Mouse (Mus musculus) large intestine, adult 2 months (tissue): ENCODE data around the gene Olfr1465. TPM values are rescaled to one million over a fixed set of nuclear protein-coding genes. Genes with fewer than 3 reads are reported as not detected.

Source experiments
- DNase-seq: peaks from one replicate; pipeline ENCODE4 v3.0.0-alpha.2; 2012; ENCODE audit warnings: low read depth, low spot score
- WGBS: fragments of 180-500 bp; shearing (Covaris S2); methylation state at CpG from one replicate; pipeline ENCODE4 v1.1.7; 2018; 5-methylcytosine and 5-hydroxymethylcytosine counted together
- polyA plus RNA-seq: library from polyadenylated mRNA; depleted of rRNA; stranded (reverse); fragments of >200 nt; gene quantifications from 2 replicates; pipeline ENCODE4 v1.2.3, GENCODE M21; 2012; rRNA removed

The Olfr1465 gene
- not detected in 2 replicates for polyA plus RNA-seq

GRCm38 (mm10) chr19:13315441-13315840 is at the start of gene Olfr1465:
Gene Olfr1465 (minus strand): TSS chr19:13315541.
- no peak for DNase-seq

GRCm38 (mm10) chr19:13361936-13362335 is 46.6 kb upstream of the Olfr1465 start, which contains the start of gene Olfr1467:
Gene Olfr1467 (plus strand): TSS chr19:13362236.
- 58% methylated on average over 2 of the region's 2 CpGs for WGBS

GRCm38 (mm10) chr19:13338562-13338961 is 23.2 kb upstream of the Olfr1465 start, which contains the start of gene Olfr1466:
Gene Olfr1466 (plus strand): TSS chr19:13338862.
- DNase-seq: no peak
- 84% methylated on average over 2 of the region's 2 CpGs for WGBS

More at GRCm38 (mm10) chr19:13361936-13362335, 46.6 kb upstream of the Olfr1465 start, which contains the start of gene Olfr1467:
- DNase-seq: no peak

Other genes with a start within 250 kb of the Olfr1465 start
- gene Olfr1457, start 217.7 kb downstream of the Olfr1465 start, polyA plus RNA-seq: not detected in 2 replicates
- gene Olfr1458, start 208.8 kb downstream of the Olfr1465 start, polyA plus RNA-seq: not detected in 2 replicates
- gene Olfr1459, start 166.0 kb downstream of the Olfr1465 start, polyA plus RNA-seq: not detected in 2 replicates
- not detected in 2 replicates for gene Olfr1461, start 152.5 kb downstream of the Olfr1465 start, polyA plus RNA-seq
- gene Olfr1462, start 129.8 kb downstream of the Olfr1465 start, polyA plus RNA-seq: not detected in 2 replicates
- not detected in 2 replicates for gene Olfr1463, start 84.2 kb downstream of the Olfr1465 start, polyA plus RNA-seq
- gene Olfr1466, start 23.3 kb upstream of the Olfr1465 start, polyA plus RNA-seq: not detected in 2 replicates
- gene Olfr1467, start 46.7 kb upstream of the Olfr1465 start, polyA plus RNA-seq: not detected in 2 replicates
- not detected in 2 replicates for gene Olfr1469, start 92.3 kb upstream of the Olfr1465 start, polyA plus RNA-seq
- not detected in 2 replicates for gene Olfr1471, start 127.9 kb upstream of the Olfr1465 start, polyA plus RNA-seq
- gene Olfr1472, start 140.5 kb upstream of the Olfr1465 start, polyA plus RNA-seq: not detected in 2 replicates
- gene Olfr1474, start 154.0 kb upstream of the Olfr1465 start, polyA plus RNA-seq: not detected in 2 replicates
- gene Olfr1475, start 164.7 kb upstream of the Olfr1465 start, polyA plus RNA-seq: not detected in 2 replicates
- not detected in 2 replicates for gene Olfr1477, start 185.0 kb upstream of the Olfr1465 start, polyA plus RNA-seq
- gene Olfr1480, start 212.4 kb upstream of the Olfr1465 start, polyA plus RNA-seq: not detected in 2 replicates